Mouse (Mus musculus): ENCODE measurements at regions not wholly inside any gene's neighbourhood (a gene's known extent, or its start where the extent isn't known, plus 50 kb on each side); places are given as distances from the start of the nearest gene placed in this dataset.
A peak's percentile ranks its signal among the peaks of the same experiment; 100 is the strongest.

- Histone ChIP-seq H3K27ac (no peak overlapping the region), H3K4me1 (replicated peaks; ENCODE audit: insufficient read depth, low read length) (no peaks in the 10 kb centered on the region), H3K36me3 (ENCODE audit: insufficient read depth, low read length) (no peaks in the 10 kb centered on the region), H3K4me3 (replicated peaks; ENCODE audit: low read depth, low read length) (no peak overlapping the region), H3K9ac (ENCODE audit: low read depth, low read length) (no peak overlapping the region), H3K9me3 (replicated peaks; ENCODE audit: low read length) (no peaks in the 10 kb centered on the region), H3K27me3 (ENCODE audit: insufficient read depth, low read length) (0 out of 2 replicates have a peak, but pooled peaks cover 12% of the 10 kb centered on the region), H3K4me2 (ENCODE audit: low read length) (no peak overlapping the region)
- 46% methylated on average over 11 of the region's 11 CpGs for WGBS
- TF ChIP-seq CTCF (IDR thresholded peaks at IDR 0.05; ENCODE audit: low read depth): no peak
- DNase-seq (ENCODE audit: low spot score): peak; percentile 3
- no peak for ATAC-seq (replicated peaks; ENCODE audit: low FRiP score, low read depth)
Measured at GRCm38 (mm10) chr14:118318524-118318923, 51.8 kb downstream of the Gm9376 start.

- no peak for DNase-seq (ENCODE audit: low spot score)
- H3K9me3 ChIP-seq (replicated peaks; ENCODE audit: low read length): no peaks in the 10 kb centered on the region
- 0 out of 2 replicates have a peak, but pooled peaks cover 12% of the 10 kb centered on the region for H3K27me3 ChIP-seq (ENCODE audit: insufficient read depth, low read length)
- no peak overlapping the region for H3K4me3 ChIP-seq (replicated peaks; ENCODE audit: low read depth, low read length)
- H3K4me2 ChIP-seq (ENCODE audit: low read length): no peak overlapping the region
- ATAC-seq (replicated peaks; ENCODE audit: low FRiP score, low read depth): no peak
- no peak overlapping the region for H3K27ac ChIP-seq
- 85% methylated on average over 4 of the region's 4 CpGs for WGBS
- no peaks in the 10 kb centered on the region for H3K4me1 ChIP-seq (replicated peaks; ENCODE audit: insufficient read depth, low read length)
- no peaks in the 10 kb centered on the region for H3K36me3 ChIP-seq (ENCODE audit: insufficient read depth, low read length)
- H3K9ac ChIP-seq (ENCODE audit: low read depth, low read length): no peak overlapping the region
- TF ChIP-seq CTCF (IDR thresholded peaks at IDR 0.05; ENCODE audit: low read depth): no peak
Measured at GRCm38 (mm10) chr14:118320101-118320500, 53.3 kb downstream of the Gm9376 start.

GRCm38 (mm10) chr14:118321083-118321482 lies 54.3 kb downstream of the Gm9376 start:
- Histone ChIP-seq H3K36me3 (ENCODE audit: insufficient read depth, low read length) (no peaks in the 10 kb centered on the region), H3K4me3 (replicated peaks; ENCODE audit: low read depth, low read length) (no peak overlapping the region), H3K9ac (ENCODE audit: low read depth, low read length) (no peak overlapping the region), H3K9me3 (replicated peaks; ENCODE audit: low read length) (no peaks in the 10 kb centered on the region), H3K27ac (no peak overlapping the region), H3K27me3 (ENCODE audit: insufficient read depth, low read length) (0 out of 2 replicates have a peak, but pooled peaks cover 12% of the 10 kb centered on the region), H3K4me2 (ENCODE audit: low read length) (no peak overlapping the region), H3K4me1 (replicated peaks; ENCODE audit: insufficient read depth, low read length) (no peaks in the 10 kb centered on the region)
- 79% methylated on average over 3 of the region's 3 CpGs for WGBS
- TF ChIP-seq CTCF (IDR thresholded peaks at IDR 0.05; ENCODE audit: low read depth): no peak
- DNase-seq (ENCODE audit: low spot score): no peak
- ATAC-seq (replicated peaks; ENCODE audit: low FRiP score, low read depth): no peak

GRCm38 (mm10) chr14:118322003-118322821 lies 55.5 kb downstream of the Gm9376 start:
- Histone ChIP-seq H3K27me3 (ENCODE audit: insufficient read depth, low read length) (0 out of 2 replicates have a peak, but pooled peaks cover 12% of the 10 kb centered on the region), H3K4me1 (replicated peaks; ENCODE audit: insufficient read depth, low read length) (no peaks in the 10 kb centered on the region), H3K27ac (no peak overlapping the region), H3K4me3 (replicated peaks; ENCODE audit: low read depth, low read length) (peak overlapping the region; percentile 28), H3K36me3 (ENCODE audit: insufficient read depth, low read length) (no peaks in the 10 kb centered on the region), H3K9ac (ENCODE audit: low read depth, low read length) (no peak overlapping the region), H3K4me2 (ENCODE audit: low read length) (peak overlapping the region; percentile 48), H3K9me3 (replicated peaks; ENCODE audit: low read length) (no peaks in the 10 kb centered on the region)
- WGBS: 21% methylated on average over 26 of the region's 26 CpGs
- TF ChIP-seq CTCF (IDR thresholded peaks at IDR 0.05; ENCODE audit: low read depth): no peak
- ATAC-seq (replicated peaks; ENCODE audit: low FRiP score, low read depth) (no peak), DNase-seq (ENCODE audit: low spot score) (no peak)

- H3K36me3 ChIP-seq (ENCODE audit: insufficient read depth, low read length): no peaks in the 10 kb centered on the region
- no peak overlapping the region for H3K27ac ChIP-seq
- peak overlapping the region; percentile 28 for H3K4me3 ChIP-seq (replicated peaks; ENCODE audit: low read depth, low read length)
- no peak for ATAC-seq (replicated peaks; ENCODE audit: low FRiP score, low read depth)
- no peaks in the 10 kb centered on the region for H3K9me3 ChIP-seq (replicated peaks; ENCODE audit: low read length)
- H3K9ac ChIP-seq (ENCODE audit: low read depth, low read length): no peak overlapping the region
- H3K4me1 ChIP-seq (replicated peaks; ENCODE audit: insufficient read depth, low read length): no peaks in the 10 kb centered on the region
- 22% methylated on average over 11 of the region's 11 CpGs for WGBS
- TF ChIP-seq CTCF (IDR thresholded peaks at IDR 0.05; ENCODE audit: low read depth): no peak
- H3K27me3 ChIP-seq (ENCODE audit: insufficient read depth, low read length): 0 out of 2 replicates have a peak, but pooled peaks cover 12% of the 10 kb centered on the region
- H3K4me2 ChIP-seq (ENCODE audit: low read length): peak overlapping the region; percentile 48
- DNase-seq (ENCODE audit: low spot score): no peak
Measured at GRCm38 (mm10) chr14:118322865-118323264, 56.1 kb downstream of the Gm9376 start.

- DNase-seq (ENCODE audit: low spot score) (no peak), ATAC-seq (replicated peaks; ENCODE audit: low FRiP score, low read depth) (no peak)
- Histone ChIP-seq H3K4me2 (ENCODE audit: low read length) (no peak overlapping the region), H3K9ac (ENCODE audit: low read depth, low read length) (no peak overlapping the region), H3K9me3 (replicated peaks; ENCODE audit: low read length) (no peaks in the 10 kb centered on the region), H3K4me3 (replicated peaks; ENCODE audit: low read depth, low read length) (no peak overlapping the region), H3K4me1 (replicated peaks; ENCODE audit: insufficient read depth, low read length) (no peaks in the 10 kb centered on the region), H3K27ac (no peak overlapping the region), H3K36me3 (ENCODE audit: insufficient read depth, low read length) (no peaks in the 10 kb centered on the region), H3K27me3 (ENCODE audit: insufficient read depth, low read length) (no peaks in the 10 kb centered on the region)
- no peak for TF ChIP-seq CTCF (IDR thresholded peaks at IDR 0.05; ENCODE audit: low read depth)
- WGBS: 79% methylated on average over 3 of the region's 3 CpGs
Measured at GRCm38 (mm10) chr14:118338071-118338470, 71.3 kb downstream of the Gm9376 start.

All from kidney, postnatal 0 days (tissue).